In genomic region chr5:123057366-123058250, GRCm38 (mm10) we compare ENCODE assay signal across 8 mouse cellular contexts. TPM values are rescaled to one million over a fixed set of nuclear protein-coding genes. Genes with fewer than 3 reads are reported as not detected.
A peak's percentile ranks its signal among the peaks of the same experiment; 100 is the strongest.
DNase-seq lines count a peak whose midpoint lies in the region; ATAC-seq lines count a peak whose summit lies in the region.

No protein-coding gene starts in this region.

- peak; percentile 96 for DNase-seq in MEL-GATA-1-ER (ENCODE audit: extremely low read depth, low read depth)
- DNase-seq in cerebellum, adult 8-10 months = peak; percentile 99
- peak; percentile 100 for DNase-seq in forelimb bud, embryonic 11.5 days (ENCODE audit: low read depth, low spot score)
- DNase-seq in layer of hippocampus, adult 9-10 months (ENCODE audit: low spot score) = peak; percentile 96
- DNase-seq in ovary, postnatal 10 days (ENCODE audit: low spot score) = peak; percentile 90
- peak; percentile 99 to 100 for DNase-seq in thymus, postnatal 10 days (ENCODE audit: low spot score in 2 of 2)

- peak overlapping the region; percentile 69 for H3K9ac ChIP-seq in lung, embryonic 16.5 days (ENCODE audit: low read length)

- peak; percentile 91 to 97 for ATAC-seq in hematopoietic stem cell, adult 5-6 weeks (replicated peaks in 1 of 2; ENCODE audit: insufficient read depth in 1 of 2, low FRiP score in 2 of 2, low TSS enrichment in 1 of 2, low read depth in 1 of 2, poor library complexity in 2 of 2, severe bottlenecking in 2 of 2)
- peak; percentile 99 for ATAC-seq in lung, embryonic 16.5 days (ENCODE audit: low read depth)

- H3K9me3 ChIP-seq in lung, embryonic 16.5 days (ENCODE audit: control insufficient read depth, low read length) = no peaks in the 10 kb centered on the region

- H3K27me3 ChIP-seq in lung, embryonic 16.5 days (ENCODE audit: control insufficient read depth, insufficient read depth, low read depth, low read length) = no peaks in the 10 kb centered on the region

- H3K27ac ChIP-seq in lung, embryonic 16.5 days (ENCODE audit: low read length) = peak overlapping the region; percentile 62

- WGBS in lung, embryonic 16.5 days = 7% methylated on average over 48 of the region's 48 CpGs

- H3K4me2 ChIP-seq in lung, embryonic 16.5 days (ENCODE audit: low read depth, low read length) = peak overlapping the region; percentile 58

- H3K36me3 ChIP-seq in lung, embryonic 16.5 days (ENCODE audit: control insufficient read depth, insufficient read depth, low read length) = no peaks in the 10 kb centered on the region

- H3K4me1 ChIP-seq in lung, embryonic 16.5 days (replicated peaks; ENCODE audit: control insufficient read depth, insufficient read depth, low read length) = peaks cover 12% of the 10 kb centered on the region

- H3K4me3 ChIP-seq in lung, embryonic 16.5 days (ENCODE audit: low read length) = peak overlapping the region; percentile 54

RNA-seq across cellular contexts. Expression of gene Tmem120b, which starts 10.6 kb away (rescaled TPM):
- 0.56 and 2.7 TPM in 2 replicates for total RNA-seq in hematopoietic stem cell, adult 5-6 weeks (2017)
- polyA plus RNA-seq in lung, embryonic 16.5 days (2015; fragmentation: Nextera tagmentation; extraction: Ambion mirVana) = 12.4 and 14.5 TPM in 2 replicates

RNA-seq across cellular contexts. Expression of gene Morn3, which starts 10.8 kb away (rescaled TPM):
- 0.25 TPM in 1 of 2 replicates, not detected in the other for total RNA-seq in hematopoietic stem cell, adult 5-6 weeks (2017)
- 3.9 and 7.4 TPM in 2 replicates for polyA plus RNA-seq in lung, embryonic 16.5 days (2015; fragmentation: Nextera tagmentation; extraction: Ambion mirVana)

RNA-seq across cellular contexts. Expression of gene Orai1, which starts 42.7 kb away (rescaled TPM):
- 16.8 and 18.2 TPM in 2 replicates for total RNA-seq in hematopoietic stem cell, adult 5-6 weeks (2017)
- 18.2 and 19.3 TPM in 2 replicates for polyA plus RNA-seq in lung, embryonic 16.5 days (2015; fragmentation: Nextera tagmentation; extraction: Ambion mirVana)

Comparison
In these comparisons a context has a peak if more than half of its experiments do, and no peak if none do; other contexts are left out.
1. Peak in every context shown above with its lines: DNase-seq, ATAC-seq, H3K4me3 ChIP-seq and H3K27ac ChIP-seq.